Mouse (Mus musculus) granulocyte monocyte progenitor cell, adult 5-6 weeks (primary cell): ENCODE measurements around the gene Apba2. TPM values are rescaled to one million over a fixed set of nuclear protein-coding genes. Genes with fewer than 3 reads are reported as not detected.

Source experiments
- ATAC-seq: replicated peaks from 2 replicates; pipeline ENCODE4 v1.8.0; 2016; ENCODE audit warnings: mild to moderate bottlenecking, moderate TSS enrichment, inconsistent platforms; ENCODE audit not compliant: poor library complexity, severe bottlenecking
- total RNA-seq, 2 experiments: library from RNA; stranded (forward) in 1 of 2; stranded (reverse) in 1 of 2; fragments of 200-712, 200-1000 nt in 1 of 2; fragments of >200 nt in 1 of 2; fragmentation: Nextera tagmentation in 1 of 2; gene quantifications; 2 replicates each; pipeline ENCODE4 v1.2.3; 2014 to 2017

Gene Apba2
- total RNA-seq, 2 experiments from 2014 or later: not detected

DNA sequence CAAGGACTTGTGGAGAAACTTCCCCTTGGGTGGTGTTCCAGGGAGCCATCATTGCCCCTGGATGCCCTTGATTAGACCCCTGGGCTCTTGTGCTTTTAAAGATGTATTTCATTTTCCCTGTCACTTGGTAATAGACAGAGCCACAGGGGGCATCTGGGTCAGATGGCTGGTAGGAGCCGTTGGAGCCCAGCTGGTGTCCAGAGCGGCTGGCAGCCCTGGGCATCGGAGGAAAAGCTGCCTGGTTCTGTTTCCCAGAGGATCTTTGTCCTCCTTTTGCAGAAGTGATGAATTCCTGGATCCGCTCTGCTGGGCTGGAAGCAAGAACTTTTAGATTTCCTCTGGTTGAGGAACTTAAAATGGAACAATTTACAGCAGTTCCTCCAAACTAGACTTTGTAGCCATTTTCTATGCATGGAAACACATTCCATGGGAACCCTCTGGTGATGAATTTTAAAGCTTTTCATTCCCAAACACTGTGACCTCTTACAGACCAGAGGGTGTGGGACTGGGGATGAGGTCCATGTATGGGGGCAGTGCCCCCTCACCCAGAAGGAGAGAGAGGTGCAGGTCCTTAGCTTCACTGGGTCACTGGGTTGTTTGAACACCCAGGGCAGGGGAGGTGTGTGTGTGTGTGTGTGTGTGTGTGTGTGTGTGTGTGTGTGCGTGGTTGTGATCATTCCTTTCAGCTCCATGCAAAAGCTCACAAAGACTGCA, 20.3 kb downstream of the Apba2 start:
- ATAC-seq: no peak

DNA sequence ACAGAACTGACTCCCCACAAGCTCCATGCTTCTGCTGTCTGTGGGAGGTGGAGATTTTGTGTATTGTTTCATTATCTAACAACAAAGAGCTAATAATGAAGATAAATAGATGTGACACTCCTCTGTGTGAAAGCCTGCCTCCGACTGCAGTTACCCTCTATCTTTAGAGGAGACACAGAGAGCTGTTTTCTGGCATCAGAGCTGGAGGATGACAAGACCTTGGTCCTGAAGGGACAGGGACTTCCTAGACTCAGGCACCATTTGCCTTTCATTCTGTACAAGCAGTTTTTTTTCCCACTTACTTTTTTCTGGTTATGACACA, 20.9 kb downstream of the Apba2 start:
- ATAC-seq: no peak

DNA sequence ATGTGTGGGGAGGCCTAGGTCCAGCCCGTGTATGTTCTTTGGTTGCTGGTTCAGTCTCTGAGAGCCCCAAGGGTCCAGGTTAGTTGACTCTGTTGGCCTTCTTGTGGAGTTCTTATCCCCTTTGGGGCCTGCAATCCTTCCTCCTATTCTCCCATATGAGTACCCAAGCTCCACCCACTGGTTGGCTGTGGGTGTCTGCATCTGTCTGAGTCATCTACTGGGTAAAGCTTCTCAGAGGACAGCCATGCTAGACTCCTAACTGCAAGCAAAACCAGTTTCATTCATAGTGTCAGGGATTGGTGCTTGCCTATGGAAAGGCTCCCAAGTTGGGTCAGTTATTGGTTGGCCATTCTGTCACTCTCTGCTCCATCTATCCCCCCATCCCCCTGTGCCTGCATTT, 29.8 kb downstream of the Apba2 start:
- ATAC-seq: no peak

DNA sequence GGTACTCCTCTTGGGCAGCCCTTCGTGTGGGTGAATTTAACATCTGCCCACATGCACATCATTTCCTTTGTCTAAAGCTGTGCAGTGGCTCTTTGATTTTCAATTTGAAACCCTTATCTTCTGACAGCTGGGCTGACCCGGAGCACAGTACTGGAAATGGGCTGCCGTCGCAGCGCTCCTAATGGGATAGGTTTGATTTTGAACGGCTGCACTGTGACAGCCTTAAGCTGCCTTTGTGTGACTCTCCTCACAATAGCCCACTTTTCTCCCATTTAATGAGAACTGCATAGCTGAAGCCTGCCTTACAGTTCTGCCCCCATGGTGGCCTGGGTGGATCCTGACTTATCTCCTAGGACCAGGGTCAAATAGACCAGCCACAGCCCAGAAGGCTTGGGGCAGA, 31.9 kb downstream of the Apba2 start:
- no peak for ATAC-seq

DNA sequence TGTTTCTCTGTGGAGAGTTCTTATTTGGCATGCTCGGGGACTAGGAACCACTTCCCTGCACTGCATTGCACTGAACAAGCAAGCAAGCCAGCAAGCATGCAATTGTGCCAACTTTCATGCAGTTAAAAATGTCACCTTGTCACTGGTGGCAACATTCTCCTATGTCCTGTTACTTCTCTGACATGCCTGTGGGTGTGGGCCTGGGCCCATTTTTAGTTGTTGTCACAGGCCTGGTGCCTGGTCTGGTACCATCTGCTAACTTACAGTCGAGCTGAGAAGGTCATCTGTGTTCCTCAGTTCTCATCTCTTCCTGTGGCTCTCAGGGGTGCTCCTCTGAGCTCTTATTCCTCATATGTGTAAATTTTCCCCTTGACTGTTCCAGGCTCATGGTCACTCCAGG, 33.8 kb downstream of the Apba2 start:
- ATAC-seq: no peak

DNA sequence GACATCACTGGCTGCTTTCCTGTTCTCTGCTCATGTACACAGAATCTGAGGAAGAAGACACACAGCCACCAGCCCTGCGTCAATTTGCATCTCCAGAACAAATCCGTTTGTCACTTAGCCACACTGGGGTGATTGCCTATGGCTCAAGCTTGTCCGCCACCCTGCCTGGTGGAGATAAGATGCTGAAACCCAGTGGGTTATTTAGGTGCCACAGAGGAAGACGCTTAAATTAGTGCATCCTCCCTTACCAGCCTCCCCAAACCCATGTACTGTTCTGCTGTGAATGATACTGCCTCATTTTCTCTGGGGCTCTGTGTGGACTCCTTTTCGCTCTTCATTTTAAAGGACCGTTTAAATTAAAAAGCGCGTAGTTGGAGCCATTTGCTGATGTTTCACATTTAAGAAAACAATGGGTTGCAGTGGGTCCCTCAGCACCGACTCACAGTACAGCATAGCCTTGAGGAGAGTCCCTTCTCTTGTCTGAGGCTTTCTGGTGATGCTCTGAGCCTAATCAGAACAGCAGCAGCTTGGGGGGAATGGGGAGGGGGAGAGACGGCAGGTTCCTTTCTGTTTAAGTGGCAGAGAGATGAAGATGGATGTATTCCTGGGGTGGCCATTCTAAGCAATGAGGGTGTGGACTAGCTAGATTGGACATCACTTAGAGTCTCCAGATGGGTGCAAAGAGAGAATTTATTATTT, 38.1 kb downstream of the Apba2 start:
- ATAC-seq: no peak

DNA sequence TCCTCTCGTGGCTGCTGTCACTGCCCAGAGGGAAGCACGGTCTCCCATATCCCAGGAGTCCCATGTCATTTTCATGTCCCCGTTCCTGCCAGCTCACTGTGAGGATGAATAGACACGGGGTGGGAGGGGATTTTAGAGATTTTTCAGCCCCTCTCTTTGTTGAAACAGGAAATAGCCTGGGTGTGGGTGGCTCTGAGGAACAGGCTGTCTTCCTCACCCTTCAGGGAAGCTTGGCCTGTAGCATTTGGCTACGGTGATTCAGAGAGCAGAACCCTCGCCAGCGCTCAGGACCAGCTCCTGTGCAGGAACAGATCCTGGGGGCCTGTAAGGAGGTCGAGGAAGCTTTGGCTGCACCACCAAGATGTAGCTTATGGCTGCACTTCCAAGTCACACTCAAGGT, 45.3 kb downstream of the Apba2 start:
- no peak for ATAC-seq

DNA sequence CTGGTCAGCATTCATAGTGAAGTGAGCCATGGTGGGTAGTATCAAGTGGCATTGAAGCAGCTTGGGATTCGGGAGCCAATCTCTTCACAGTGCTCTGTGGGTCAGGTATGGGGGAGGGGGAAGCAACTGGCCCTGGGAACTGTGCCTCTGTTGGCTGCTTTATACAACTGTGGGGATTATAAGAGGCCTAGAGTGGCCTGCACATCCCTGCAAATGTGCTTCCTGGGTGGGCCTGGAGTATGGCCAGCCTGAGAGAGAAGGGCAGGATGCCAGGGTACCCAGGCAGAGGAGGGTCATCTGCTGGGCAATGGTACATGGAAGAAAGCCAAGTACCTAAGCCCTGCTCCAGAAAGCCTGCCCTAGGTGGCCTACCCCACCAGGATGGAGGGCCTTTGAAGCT, 49.4 kb downstream of the Apba2 start:
- no peak for ATAC-seq

DNA sequence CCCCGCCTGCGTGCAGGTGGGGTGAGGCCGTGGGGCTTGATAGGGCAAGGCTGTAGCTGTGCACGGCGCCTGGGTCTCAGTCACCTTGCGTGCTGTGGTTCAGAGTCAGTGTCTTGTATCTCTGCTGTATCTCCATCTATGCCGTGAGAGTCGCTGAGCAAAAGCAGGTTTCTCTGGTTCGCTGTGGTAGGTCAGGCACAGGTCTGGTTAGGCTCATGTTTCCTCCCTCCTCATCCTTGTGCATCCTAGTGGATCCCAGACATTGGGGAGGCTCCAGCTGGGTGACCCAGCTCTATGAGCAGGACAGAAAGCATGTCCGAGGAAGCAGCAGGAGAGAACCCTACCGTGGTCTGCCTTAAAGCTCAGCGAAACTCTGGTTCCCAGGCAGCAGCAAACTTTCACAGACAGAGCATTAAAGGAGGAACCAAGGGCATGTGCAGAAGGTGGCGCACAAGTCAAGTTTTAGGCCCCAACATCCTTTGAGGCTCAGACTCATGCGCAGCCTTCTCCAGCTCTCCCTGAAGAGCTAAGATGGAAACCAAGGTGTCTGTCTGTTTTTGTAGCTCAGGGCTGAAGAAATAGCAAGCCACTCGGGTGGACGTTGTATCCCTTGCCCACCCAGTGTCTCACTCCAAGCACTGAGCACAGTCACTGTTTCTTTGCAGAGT, 51.2 kb downstream of the Apba2 start:
- no peak for ATAC-seq

DNA sequence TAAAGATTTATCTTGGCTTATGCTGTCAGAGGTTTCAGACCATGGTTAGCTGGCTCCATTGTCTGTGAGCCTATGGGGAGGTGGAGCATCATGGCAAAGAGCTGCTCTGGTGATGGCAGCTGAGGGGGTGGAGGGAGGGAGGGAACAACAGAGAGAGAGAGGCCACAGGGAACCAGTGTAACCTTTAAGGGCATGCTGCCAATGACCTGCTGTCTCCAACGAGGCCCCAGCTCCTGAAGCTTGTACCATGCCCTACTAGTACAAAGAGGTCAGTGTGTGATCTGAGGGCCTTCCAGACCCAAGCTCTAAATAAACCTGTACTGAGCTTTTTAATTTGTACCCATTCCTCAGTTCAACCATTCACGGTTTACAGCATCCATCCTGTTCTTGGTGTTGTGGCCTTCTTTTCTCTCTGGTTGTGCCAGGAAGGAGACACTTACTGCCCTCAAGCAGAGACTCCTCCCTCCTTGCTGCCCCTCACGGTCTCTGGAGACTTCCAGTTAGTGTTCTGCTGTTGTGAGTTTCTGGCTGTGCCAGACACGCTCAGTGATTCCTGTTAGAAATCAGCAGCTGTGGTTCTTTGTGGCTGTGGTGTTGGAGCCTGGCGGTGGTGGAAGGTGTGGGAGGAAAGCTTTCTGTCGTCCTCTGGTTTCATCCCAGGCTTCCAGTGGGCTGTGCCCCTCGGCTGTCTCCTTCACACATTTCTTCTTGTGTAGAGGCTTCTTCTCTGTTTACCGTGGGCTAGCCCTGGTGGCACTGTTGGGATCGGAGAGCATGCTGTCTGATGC, 60.4 kb downstream of the Apba2 start:
- no peak for ATAC-seq

DNA sequence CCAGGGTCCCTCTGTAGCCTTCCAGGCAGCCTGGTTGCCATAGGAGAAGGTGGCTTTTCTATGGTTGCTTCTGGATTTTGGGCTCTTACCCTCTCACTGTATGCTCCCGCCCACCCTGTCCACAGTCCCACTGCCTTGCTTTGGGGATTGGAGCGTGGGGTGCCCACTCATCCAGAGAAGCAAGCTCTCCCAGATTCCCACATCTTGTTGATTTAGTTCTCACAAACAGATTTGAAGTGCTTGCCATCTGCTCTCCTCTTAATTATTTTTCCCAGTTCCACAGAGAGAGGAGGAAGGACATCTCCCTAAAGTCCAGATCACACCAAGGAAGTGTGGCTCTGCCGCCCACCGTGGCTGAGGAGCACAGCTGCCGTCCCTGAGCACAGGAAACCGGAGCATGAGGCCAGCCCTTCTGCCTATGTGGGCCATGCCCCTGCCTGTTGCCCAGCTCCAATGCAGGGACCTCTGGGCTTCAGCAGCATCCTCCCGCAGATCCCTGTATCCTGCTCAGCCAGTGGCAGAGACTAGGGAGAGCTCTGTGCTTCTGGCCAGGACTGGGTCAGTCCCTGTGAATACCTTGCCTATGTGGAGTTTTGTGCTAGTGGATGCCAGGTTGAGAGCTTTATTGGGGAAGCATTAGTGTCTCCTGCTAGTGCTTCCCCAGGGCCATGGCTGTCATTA, 63.5 kb downstream of the Apba2 start:
- ATAC-seq: no peak

DNA sequence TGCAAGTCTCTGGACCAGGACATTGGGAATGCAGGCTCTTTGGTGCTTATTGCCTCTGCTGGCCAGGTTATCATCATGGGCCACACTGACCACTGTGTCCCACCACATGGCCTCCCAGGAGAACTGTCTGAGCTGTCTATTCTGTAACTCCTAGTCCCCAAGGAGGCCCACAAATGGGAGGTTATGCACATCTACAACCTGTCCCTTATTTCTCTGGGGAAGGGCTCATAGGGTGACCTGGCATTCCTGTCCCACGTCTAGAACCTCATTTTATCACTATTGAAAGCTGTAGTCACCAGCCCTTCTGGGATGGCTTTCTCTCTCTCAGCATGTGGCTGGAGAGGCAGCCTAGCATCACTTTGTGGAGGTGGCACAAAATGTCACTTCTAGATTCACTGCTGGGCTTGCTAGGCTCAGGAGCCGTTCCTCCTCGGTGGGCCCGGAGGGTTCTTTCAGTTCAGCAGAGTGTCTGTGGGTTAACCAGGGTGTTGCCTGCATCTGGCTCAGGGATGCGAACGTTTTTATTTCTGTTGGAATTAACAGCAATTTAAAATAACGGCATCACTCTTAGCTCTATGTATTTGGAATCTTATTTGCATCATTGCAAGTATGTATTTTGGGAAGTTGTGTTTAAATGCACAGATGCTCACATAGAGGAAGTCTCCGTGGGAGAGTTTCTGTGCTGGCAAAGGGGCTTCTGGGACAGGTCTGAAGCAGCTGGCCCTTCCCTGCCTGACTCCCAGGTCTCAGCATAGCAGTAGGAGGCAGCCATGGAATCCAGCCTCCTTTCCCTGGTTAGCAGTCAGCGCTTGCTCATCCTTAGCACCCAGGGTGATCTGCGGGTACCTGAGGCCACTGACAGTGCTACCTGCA, 65.1 kb downstream of the Apba2 start:
- no peak for ATAC-seq

DNA sequence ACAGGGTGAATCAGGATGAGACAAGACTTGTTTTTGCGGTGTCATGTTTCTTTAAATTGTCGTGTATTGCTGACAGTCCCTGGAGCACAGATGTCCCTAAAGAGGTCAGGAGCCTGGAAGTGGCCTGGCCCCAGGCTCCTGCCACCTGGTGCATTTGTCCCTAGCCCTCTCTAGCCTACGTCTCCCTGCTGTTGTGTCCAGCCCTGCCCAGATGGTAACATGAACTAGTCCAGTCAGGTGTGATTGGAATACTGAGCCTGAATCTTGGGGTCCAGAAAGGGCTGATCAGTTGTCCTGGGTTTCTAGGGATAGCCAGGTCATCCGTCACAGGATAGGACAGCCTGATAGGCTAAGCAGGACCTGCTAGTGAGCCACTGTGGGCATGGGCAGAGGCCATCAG, 67.2 kb downstream of the Apba2 start:
- ATAC-seq: no peak

DNA sequence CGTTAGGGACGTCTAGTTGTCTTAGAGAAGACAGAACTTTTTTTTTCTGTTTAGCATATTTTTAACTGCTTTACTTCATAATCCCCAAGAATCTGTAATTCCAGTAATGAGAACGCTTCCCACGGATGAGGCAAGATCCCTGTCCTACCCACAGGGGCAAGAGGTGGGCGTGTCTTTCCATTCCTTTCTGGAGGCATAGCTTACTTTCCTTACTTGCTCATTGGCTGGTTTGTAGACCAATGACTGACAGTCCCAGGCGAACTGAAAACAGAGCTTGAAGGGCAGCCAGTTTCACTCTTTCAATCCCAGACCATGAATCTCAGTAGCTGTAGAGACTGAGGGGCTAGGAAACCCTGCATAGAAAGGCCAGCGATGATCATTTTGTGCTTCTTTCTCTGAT, 68.2 kb downstream of the Apba2 start:
- ATAC-seq: no peak

DNA sequence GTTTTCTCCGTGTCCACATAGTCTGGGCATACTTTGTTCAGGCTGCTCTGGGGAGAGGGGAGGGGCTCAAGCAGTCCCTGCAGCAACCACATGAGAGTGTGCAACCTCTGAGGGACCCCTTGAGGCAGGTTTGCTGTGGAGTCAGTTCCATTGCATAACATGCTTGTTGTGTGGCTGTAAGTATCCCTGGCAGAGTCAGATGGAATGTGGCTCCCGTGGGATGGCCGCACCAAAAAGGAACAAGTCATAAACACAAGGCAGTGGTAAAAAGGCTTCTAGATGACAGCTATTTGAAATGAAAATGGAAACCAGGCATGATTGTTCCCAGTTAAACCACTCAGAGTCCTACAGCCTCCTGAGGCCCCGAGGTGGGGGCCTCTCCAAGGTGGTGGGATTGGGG, 69.4 kb downstream of the Apba2 start:
- no peak for ATAC-seq

DNA sequence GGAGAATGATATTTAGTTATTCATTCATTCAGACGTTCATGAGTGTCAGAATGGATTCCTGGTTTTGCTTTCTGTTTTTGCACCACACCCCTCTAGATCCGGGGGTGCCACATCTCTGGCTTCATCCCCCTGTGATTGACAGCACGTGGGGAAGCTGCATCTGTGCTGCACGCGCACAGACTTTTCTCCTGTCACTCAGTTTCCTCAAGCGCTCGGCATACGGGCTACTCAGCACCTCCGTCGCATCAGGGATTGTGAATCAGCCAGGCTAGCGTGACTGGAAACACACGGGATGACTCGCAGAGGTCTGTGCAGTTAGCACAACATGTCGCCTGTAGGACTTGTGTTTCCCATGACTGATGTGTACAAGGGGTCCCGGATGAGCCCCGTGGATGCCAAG, 72.6 kb downstream of the Apba2 start:
- ATAC-seq: no peak

DNA sequence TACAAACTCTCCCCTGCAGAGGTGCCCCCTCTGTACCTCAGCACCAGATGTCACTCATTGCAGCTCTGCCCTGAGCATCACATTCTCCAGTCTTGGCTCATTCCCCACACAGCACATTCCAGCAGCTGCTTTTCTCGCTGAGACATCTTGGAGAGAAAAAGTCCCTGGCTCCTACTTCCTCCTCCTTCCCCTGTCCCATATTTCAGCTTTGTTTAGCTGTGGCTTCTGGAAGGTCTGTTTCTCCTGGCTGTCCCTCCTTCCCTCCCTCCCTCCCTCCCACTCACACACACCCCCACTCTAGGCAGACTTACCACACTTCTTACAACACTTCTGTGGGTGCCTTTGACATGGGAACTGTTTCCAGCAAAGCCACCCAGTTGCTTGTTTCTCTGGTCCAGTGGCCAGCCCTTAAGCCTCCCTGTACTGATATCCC, 75.0 kb downstream of the Apba2 start:
- ATAC-seq: no peak

DNA sequence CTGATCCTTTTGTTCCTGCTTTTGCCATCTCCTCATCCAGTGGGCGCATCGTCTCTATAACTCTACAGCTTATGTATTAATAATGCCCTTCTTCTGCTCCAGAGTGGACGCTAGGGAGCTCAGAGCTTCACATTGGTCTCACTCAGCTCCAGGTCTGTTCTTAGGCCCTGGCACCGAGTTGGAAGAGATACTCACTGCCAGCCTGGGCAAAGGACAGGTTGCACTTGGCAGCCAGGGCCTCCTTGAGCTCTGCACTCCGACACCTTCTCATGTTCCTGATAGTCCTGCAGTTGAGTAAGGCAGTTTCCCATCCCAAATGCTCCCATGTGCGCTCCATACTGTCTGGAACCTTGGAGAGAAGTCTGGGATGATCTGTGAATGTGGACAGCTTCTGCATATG, 76.7 kb downstream of the Apba2 start:
- no peak for ATAC-seq

DNA sequence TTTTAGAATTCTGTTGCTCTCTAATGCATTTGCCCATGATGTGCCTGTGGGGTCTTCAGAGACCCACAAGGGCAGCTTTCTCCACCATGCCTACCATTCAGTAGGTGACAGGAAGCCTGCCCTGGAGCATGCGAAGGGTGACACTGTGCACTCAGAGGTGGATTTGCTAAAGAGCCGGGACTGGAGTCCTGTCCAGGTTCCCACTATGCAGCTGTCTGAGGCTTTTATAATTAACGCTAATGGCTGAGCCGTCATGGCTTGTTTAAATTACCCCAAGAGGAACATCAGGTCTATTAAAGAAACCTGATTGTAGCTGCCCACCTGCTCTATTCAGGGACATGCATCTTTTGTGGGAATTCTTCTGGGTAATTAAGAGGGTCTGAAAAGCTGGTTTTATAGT, 78.4 kb downstream of the Apba2 start:
- ATAC-seq: no peak

DNA sequence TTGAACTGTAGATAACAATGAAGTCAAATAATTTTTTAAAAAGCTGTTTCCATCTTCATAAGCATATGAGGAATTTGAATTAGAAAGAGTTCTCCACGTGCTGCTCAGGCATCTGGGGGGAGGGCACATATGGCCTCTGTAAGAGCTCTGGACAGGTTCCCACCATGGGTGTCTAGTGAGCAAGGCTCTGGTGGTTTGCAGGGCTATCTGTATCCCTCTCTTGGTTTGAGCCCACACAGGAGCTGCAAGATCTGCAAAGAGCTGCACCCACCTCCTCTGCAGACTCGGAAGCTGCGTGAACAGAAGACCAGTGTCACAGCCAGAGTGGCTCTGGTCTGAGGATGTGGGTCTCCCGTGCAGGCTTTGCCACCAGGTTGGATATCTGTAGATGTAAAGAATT, 78.8 kb downstream of the Apba2 start:
- no peak for ATAC-seq
